Mouse (Mus musculus): Measurements from ENCODE around the gene Iffo2.

DNA sequence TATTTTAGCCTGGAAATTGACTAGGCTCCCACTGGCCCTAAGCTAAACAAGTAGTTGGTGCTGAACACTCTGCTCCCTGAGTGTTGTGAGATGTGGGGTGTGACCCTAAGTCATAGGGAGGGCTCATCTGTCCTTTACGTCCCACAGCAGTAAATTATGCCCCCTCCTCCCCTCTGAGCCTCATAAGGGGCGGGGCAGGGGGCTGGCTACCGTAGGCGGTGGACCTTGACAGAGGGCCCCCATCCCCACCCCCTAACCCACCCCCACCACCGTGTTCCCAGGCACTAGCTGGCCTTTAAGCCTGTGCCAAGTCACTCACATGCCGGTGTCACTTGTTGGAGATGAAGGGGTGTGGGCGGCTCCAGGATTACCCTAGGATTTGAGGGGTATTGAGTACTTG is 45.9 kb upstream of the Iffo2 start:
- no peak for TF ChIP-seq EP300 (IDR thresholded peaks at IDR 0.05; ENCODE audit: low read length)
- TF ChIP-seq SIN3A (IDR thresholded peaks at IDR 0.05; ENCODE audit: low read length) = no peak
- TF ChIP-seq POLR2A (IDR thresholded peaks at IDR 0.05; ENCODE audit: low read depth, low read length) = no peak
- no peak for TF ChIP-seq SMC3 (IDR thresholded peaks at IDR 0.05; ENCODE audit: low read depth, low read length)
- no peak for TF ChIP-seq GABPA (IDR thresholded peaks at IDR 0.05; ENCODE audit: insufficient replicate concordance, low read depth, low read length)
- no peak for TF ChIP-seq CHD2 (IDR thresholded peaks at IDR 0.05; ENCODE audit: low read length)
- TF ChIP-seq ZNF384 (IDR thresholded peaks at IDR 0.05; ENCODE audit: low read depth, low read length) = no peak
- no peak for TF ChIP-seq MEF2A (IDR thresholded peaks at IDR 0.05; ENCODE audit: borderline replicate concordance, low read depth, low read length)
- TF ChIP-seq CTCF (conservative IDR thresholded peaks at IDR 0.05 in 1 of 2, IDR thresholded peaks at IDR 0.05 in 1 of 2; ENCODE audit: low read depth in 2 of 2, low read length in 2 of 2) = no peak
- TF ChIP-seq MAX (IDR thresholded peaks at IDR 0.05; ENCODE audit: low read length) = no peak
